Mouse (Mus musculus) embryo, embryonic 11.5 days (tissue): ENCODE results near the gene Gm9918.

Source experiments
- DNase-seq: peaks from one replicate; pipeline ENCODE4 v3.0.0-alpha.2; 2012; ENCODE audit warnings: low read depth, low spot score

The Gm9918 gene

GRCm38 (mm10) chr15:102273982-102274716, 3.8 kb downstream of the Gm9918 start:
- no peak for DNase-seq

DNA sequence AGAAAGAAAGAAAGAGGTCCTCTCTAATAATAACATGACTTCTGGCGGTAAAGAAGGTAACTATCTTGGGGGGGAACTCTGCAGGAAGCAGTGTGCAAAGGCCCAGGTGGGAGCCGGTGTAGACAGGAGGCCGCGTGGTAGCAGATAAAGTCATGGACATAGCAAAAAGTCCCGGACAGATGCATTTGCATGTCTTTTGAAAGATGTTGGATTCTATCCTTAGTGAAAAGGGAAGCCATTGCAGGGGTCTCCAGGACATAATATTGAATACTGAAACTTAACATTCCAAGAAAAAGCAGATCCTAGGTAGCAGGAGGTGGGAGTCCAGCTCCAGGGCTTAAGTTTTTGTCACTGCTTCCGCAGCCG, 8.3 kb downstream of the Gm9918 start:
- no peak for DNase-seq

DNA sequence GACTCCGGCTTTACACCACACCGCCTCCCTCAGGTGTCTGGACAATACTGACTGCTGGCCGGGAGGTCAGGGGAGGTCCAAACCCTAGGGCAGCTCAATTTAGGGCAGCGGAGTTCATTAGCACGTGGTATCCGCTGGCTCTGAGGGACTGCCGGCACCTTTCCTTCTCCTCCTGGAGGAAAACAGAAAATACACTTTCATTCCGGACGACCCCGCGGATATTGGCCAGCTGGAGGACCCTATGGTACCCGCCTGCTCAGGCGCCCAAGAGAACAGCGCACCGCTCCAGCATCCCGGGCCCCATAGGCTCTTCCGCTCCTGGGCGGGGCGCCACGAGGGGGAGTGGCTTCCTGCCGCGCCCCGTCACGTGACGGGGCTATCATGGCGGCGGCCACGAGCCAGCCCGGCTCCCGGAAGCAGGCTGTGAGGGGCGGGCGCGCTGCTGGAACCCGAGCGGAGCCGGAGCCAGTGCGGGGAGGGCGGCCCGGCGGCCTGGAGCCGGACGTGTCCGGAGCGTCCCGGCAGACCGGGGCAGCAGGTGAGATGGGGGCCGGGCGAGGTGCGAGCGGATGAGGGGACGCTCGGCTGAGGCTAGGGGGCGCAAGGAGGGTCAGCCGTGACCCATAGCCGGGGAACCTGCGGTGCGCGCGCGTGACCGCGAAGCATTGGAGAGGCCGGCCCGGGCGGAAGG, 8.9 kb downstream of the Gm9918 start, which contains the start of gene Mfsd5:
TSS of gene Mfsd5 (plus strand) at position 363 of the 691 bp plus-strand sequence.
- peak; percentile 90 for DNase-seq

GRCm38 (mm10) chr15:102279783-102280520, 9.6 kb downstream of the Gm9918 start:
- DNase-seq = no peak

GRCm38 (mm10) chr15:102280623-102281022, 10.3 kb downstream of the Gm9918 start:
- DNase-seq = no peak

- no peak for DNase-seq
These were observed 12.3 kb downstream of the Gm9918 start for GRCm38 (mm10) chr15:102282463-102283292.

DNA sequence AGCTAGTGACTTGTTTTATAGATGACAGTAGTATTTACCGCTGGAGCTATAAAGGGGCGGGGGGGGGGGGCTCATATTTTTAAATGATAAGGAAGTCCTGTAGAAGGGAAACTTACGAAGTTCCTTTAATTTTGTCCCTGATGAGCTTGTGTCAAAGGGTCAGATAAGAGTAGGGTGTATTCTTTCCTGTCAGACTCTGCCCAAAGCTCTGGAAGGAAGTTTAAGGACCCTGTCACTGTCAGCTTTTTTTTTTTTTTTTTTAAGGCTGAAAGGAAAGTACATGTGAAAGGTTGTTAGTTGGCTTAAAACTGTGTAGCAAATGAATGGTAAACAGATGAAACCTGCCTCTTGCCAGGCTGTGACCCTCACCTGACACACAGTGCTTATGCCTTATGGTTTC, 13.3 kb downstream of the Gm9918 start:
- DNase-seq = no peak

- DNase-seq = peak; percentile 41
These were observed 17.0 kb downstream of the Gm9918 start for GRCm38 (mm10) chr15:102287395-102287794.

GRCm38 (mm10) chr15:102295633-102296367, 25.4 kb downstream of the Gm9918 start, which contains the start of gene Espl1:
TSS of gene Espl1 (plus strand) at chr15:102296266.
- DNase-seq = peak; percentile 90

GRCm38 (mm10) chr15:102296368-102297006, 26.1 kb downstream of the Gm9918 start:
- DNase-seq = no peak

DNA sequence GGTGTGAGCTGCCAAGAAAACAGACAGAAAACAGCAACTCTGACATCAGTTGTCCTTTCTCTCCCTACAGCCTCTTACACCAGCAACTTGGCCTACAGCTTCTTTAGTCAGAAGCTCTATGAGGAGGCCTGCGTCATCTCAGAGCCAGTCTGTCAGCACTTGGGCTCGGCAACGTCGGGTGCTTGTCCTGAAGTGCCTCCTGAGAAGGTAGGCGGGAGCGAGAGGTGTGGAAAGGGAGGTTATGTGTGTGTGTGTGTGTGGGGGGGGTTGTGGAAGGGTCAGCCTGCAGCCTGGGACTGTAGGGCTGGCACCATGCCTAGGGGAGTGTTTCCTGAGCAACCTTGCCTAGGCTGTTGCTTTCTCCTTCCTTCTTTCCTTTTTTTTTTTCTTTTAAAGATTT, 32.2 kb downstream of the Gm9918 start:
- no peak for DNase-seq

GRCm38 (mm10) chr15:102308717-102309116, 38.4 kb downstream of the Gm9918 start:
- DNase-seq = no peak

DNA sequence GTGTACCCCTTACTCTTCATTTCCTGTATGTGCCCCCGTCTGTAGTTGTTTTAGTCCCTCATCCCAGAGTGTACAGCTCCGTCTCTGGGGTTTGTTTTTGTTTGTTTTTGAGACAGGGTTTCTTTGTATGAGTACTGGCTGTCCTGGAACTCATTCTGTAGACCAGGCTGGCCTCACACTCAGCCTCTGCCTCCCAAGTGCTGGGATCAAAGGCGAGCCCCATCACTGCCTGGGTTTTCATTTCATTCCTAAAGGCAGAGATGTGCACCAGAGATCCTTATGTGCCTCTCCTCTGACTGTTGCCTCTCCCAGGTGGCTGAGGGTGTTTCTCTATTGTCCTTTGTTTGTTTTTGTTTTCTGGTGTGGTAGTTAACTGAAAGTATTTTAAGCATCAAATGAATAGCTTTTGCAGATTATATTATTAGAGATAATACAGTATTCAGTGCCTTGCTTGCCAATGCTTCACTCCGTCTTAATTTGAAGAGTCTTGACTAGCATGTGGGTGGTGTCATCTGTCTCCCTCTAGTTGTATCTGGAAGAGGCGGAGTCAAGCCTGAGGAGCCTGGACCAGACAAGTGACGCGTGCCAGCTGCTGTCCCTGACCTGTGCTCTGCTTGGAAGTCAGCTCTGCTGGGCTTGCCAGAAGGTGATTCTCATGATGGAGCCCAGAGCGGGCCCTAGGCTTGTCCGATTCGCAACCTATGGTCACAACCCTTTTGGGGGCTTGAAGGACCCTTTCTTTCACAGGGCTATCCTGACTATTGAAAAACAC, 39.9 kb downstream of the Gm9918 start:
- DNase-seq = no peak

GRCm38 (mm10) chr15:102311489-102311888, 41.1 kb downstream of the Gm9918 start:
- DNase-seq = no peak

DNA sequence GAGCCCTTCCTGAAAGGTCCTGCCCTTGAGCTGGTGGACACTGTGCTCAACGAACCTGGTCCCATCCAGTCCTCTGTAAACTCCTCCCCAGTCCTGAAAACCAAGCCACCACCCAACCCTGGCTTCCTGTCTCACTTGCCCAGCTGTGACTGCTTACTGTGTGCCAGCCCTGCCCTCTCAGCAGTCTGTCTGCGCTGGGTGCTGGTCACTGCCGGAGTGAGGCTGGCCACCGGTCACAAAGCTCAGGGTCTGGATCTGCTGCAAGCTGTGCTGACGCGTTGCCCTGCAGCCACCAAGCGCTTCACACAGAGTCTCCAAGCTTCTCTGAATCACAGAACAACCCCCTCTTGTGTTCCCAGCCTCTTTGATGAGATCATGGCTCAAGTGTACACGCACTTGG, 44.9 kb downstream of the Gm9918 start:
- DNase-seq = no peak

DNA sequence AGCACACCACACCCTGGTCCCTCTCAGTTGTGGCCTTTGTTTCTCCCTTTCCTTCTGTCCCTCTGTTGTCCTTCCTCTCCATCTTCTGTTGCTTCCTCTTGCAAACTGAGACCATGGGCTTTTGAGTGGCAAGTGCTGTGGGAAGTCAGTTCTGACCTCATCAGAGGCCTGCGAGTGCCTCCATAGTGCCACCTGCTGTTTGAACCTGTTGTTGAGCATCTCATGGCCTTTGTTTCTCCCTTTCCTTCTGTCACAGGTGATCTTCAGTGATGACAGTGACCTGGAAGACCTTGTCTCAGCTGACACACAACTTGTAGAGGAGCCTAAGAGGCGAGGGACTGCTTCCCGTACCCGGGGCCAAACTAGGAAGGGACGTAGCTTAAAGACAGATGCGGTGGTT, 45.9 kb downstream of the Gm9918 start:
- no peak for DNase-seq
